Mouse (Mus musculus) bone marrow, adult 2 months (tissue): ENCODE measurements at regions not wholly inside any gene's neighbourhood (a gene's known extent, or its start where the extent isn't known, plus 50 kb on each side); places are given as distances from the start of the nearest gene placed in this dataset.

ENCODE experiments used
- CTCF ChIP-seq: fragments of 200-500 bp; IDR thresholded peaks from 2 replicates; pipeline ENCODE4 v1.5.1; 2011; ENCODE audit warnings: low read length, control low read depth; ENCODE audit not compliant: control insufficient read depth, insufficient read depth
- POLR2A ChIP-seq: fragments of 200-500 bp; IDR thresholded peaks from 2 replicates; pipeline ENCODE4 v1.6.1; 2011; ENCODE audit warnings: low read depth, mild to moderate bottlenecking, control low read depth, low read length, borderline replicate concordance; ENCODE audit not compliant: control insufficient read depth

- TF ChIP-seq POLR2A (no peak), CTCF (no peak)
Observed at GRCm38 (mm10) chr14:17569087-17569636, 90.9 kb upstream of the Thrb start.
